Comparison of ENCODE assay signal across 16 mouse cellular contexts in the genomic region with DNA sequence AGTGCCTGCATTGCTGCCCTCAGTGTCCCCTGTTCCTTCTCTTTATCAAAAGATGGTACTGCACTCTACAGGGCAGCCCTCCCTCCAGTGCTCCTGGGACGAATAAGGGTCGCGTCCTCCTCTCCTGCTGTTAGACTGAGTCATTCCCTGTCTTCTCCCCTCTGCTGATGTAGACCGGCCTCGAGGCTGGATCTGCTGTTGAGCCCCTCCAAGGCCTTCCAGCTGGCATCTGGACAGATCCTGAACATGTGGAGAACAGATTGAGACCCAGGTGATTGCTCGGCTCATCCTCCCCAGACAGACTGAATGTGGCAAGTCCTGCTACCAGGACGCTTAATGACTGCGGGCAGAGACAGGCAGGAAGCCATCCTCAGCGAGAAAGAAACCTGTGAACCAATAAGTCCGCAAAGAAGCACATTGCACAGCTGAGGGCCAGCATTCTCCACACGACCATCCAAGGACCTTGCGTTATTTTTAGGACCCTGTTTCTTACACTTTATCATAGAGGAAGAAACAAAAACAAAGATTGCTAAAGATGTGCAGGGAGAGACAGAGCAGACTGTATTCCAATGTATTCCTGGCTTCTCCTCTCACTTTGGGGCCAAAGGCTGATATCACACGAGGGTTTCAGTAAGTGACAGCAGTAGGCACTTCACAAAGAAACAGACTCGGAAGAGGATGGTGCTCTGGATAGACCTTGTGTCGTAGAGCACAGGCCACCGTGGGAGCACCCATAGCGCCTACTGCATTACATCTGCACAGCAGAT.
DNase-seq lines count a peak whose midpoint lies in the region; ATAC-seq lines count a peak whose summit lies in the region.
"Had no signal": no experiment of that assay in that cellular context is flagged by ENCODE, and none has a peak within 500 bp of the region (broad histone marks: within the 10 kb centered on the region; RNA-seq: fewer than 3 reads in every experiment).

No protein-coding gene starts in this region.

- no peak overlapping the region for H3K27ac ChIP-seq in heart, embryonic 11.5 days (ENCODE audit: low read depth, low read length)
- no peak overlapping the region for H3K27ac ChIP-seq in kidney, embryonic 15.5 days
- H3K27ac ChIP-seq: liver, embryonic 13.5 days; midbrain, embryonic 13.5 days; neural tube, embryonic 12.5 days; stomach, embryonic 15.5 days had no signal

- no peaks in the 10 kb centered on the region for H3K36me3 ChIP-seq in heart, embryonic 11.5 days (ENCODE audit: control insufficient read depth, insufficient read depth, low read length)
- no peaks in the 10 kb centered on the region for H3K36me3 ChIP-seq in kidney, embryonic 15.5 days
- H3K36me3 ChIP-seq: liver, embryonic 13.5 days; midbrain, embryonic 13.5 days; neural tube, embryonic 12.5 days; stomach, embryonic 15.5 days had no signal

- no peak overlapping the region for H3K9ac ChIP-seq in heart, embryonic 11.5 days (ENCODE audit: low read depth, low read length)
- H3K9ac ChIP-seq in kidney, embryonic 15.5 days = no peak overlapping the region
- H3K9ac ChIP-seq: liver, embryonic 13.5 days; midbrain, embryonic 13.5 days; neural tube, embryonic 12.5 days; stomach, embryonic 15.5 days had no signal

- H3K4me2 ChIP-seq in heart, embryonic 11.5 days = no peak overlapping the region
- H3K4me2 ChIP-seq in kidney, embryonic 15.5 days = no peak overlapping the region
- H3K4me2 ChIP-seq: liver, embryonic 13.5 days; midbrain, embryonic 13.5 days; neural tube, embryonic 12.5 days; stomach, embryonic 15.5 days had no signal

- intact Hi-C loops in heart, postnatal 10 days (cut with DNase I) = no loop called here

- no peak for ATAC-seq in heart, embryonic 11.5 days (replicated peaks; ENCODE audit: insufficient number of reproducible peaks, low FRiP score, low TSS enrichment)
- ATAC-seq in kidney, embryonic 15.5 days (replicated peaks; ENCODE audit: low FRiP score) = no peak
- ATAC-seq: forebrain, embryonic 16.5 days; midbrain, embryonic 13.5 days had no signal

- no peak overlapping the region for H3K4me3 ChIP-seq in heart, embryonic 11.5 days (ENCODE audit: low read depth, low read length)
- H3K4me3 ChIP-seq in kidney, embryonic 15.5 days (replicated peaks) = no peak overlapping the region
- H3K4me3 ChIP-seq: liver, embryonic 13.5 days; midbrain, embryonic 13.5 days; neural tube, embryonic 12.5 days; stomach, embryonic 15.5 days had no signal

- peaks cover 7% of the 10 kb centered on the region; the same call in 1 of the 2 replicates for H3K4me1 ChIP-seq in heart, embryonic 11.5 days (ENCODE audit: control insufficient read depth, insufficient read depth, low read length)
- H3K4me1 ChIP-seq in kidney, embryonic 15.5 days = peaks cover 3% of the 10 kb centered on the region; the same call in 1 of the 2 replicates
- H3K4me1 ChIP-seq: liver, embryonic 13.5 days; midbrain, embryonic 13.5 days; neural tube, embryonic 12.5 days had no signal

- no peaks in the 10 kb centered on the region; the same call in 1 of the 2 replicates for H3K9me3 ChIP-seq in heart, embryonic 11.5 days (replicated peaks; ENCODE audit: control insufficient read depth, low read length)
- no peaks in the 10 kb centered on the region for H3K9me3 ChIP-seq in kidney, embryonic 15.5 days (replicated peaks)
- H3K9me3 ChIP-seq: liver, embryonic 13.5 days; midbrain, embryonic 13.5 days; neural tube, embryonic 12.5 days; stomach, embryonic 15.5 days had no signal

- no peaks in the 10 kb centered on the region for H3K27me3 ChIP-seq in heart, embryonic 11.5 days (ENCODE audit: control insufficient read depth, insufficient read depth, low read length)
- H3K27me3 ChIP-seq in kidney, embryonic 15.5 days = no peaks in the 10 kb centered on the region
- H3K27me3 ChIP-seq: midbrain, embryonic 13.5 days; neural tube, embryonic 12.5 days; stomach, embryonic 15.5 days had no signal

- peak; percentile 94 for DNase-seq in heart, adult 11 months
- peak; percentile 34 to 39 for DNase-seq in adrenal gland, postnatal 36 days
- peak; percentile 34 to 50 for DNase-seq in heart, postnatal 10 days
- DNase-seq in lung, postnatal 36 days = peak; percentile 57
- no peak for DNase-seq in layer of hippocampus, adult 18-20 months (ENCODE audit: low spot score in 2 of 2)
- no peak for DNase-seq in cerebellum, postnatal 4 days (ENCODE audit: low spot score in 2 of 2)
- DNase-seq: cerebellum, adult 2 months; kidney, postnatal 36 days; liver, embryonic 13.5 days; right cerebral cortex, postnatal 4 days had no signal

- WGBS in heart, embryonic 11.5 days (ENCODE audit: insufficient replicate concordance) = 66% methylated on average over 17 of the region's 17 CpGs
- 77% methylated on average over 17 of the region's 17 CpGs for WGBS in kidney, embryonic 15.5 days

Comparison
In these comparisons a context has a peak if more than half of its experiments do, and no peak if none do; other contexts are left out.
1. DNase-seq: peak in heart, adult 11 months (single experiment), adrenal gland, postnatal 36 days (2 of 2), heart, postnatal 10 days (2 of 2) and lung, postnatal 36 days (single experiment); none in layer of hippocampus, adult 18-20 months (0 of 2) and cerebellum, postnatal 4 days (0 of 2).